Mouse (Mus musculus) left cerebral cortex, adult 11 months (tissue): ENCODE measurements around the gene Qsox2.

Source experiments
- DNase-seq: peaks from one replicate; pipeline ENCODE4 v3.0.0; 2022; ENCODE audit warnings: low spot score

Qsox2 gene

DNA sequence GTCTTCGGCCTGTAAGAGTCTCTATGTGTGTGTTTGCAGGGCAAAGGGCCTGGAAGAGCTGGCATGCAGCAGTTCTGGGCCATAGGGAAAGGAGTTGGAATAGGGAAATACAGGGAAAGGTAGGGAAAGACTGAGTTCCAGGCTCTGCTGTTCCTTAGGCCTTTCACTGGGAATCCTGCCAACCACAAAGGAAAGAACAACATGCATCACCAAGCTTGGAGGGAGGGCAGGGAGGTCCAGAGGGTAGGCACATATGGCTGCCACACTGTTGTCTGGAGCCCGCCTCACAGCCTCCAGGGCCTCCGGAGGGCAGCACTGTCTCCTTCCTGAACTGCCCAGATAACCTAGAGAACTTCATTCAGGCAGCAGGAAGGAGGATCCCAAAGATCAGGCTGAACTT is 13.4 kb downstream of the Qsox2 start:
- DNase-seq = no peak

DNA sequence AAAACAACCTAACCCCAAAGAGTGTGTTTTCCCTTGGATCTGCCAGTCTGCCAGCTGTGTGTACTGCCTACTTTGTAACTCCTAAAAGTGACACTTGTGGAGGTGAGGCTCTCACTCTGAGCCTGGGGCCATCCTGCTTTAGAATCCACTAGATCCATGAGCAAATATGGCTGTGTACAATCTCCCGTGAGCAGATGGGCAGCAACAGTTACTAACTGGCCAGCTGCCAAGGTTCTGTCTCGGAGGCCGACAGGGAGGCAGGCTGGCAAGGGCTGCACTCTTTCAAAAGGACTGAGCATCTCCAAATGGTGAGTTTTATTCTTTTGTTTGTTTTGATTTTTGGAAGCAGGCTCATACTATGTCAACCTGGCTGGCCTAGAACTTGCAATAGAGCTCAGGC is 22.8 kb downstream of the Qsox2 start:
- DNase-seq = no peak

DNA sequence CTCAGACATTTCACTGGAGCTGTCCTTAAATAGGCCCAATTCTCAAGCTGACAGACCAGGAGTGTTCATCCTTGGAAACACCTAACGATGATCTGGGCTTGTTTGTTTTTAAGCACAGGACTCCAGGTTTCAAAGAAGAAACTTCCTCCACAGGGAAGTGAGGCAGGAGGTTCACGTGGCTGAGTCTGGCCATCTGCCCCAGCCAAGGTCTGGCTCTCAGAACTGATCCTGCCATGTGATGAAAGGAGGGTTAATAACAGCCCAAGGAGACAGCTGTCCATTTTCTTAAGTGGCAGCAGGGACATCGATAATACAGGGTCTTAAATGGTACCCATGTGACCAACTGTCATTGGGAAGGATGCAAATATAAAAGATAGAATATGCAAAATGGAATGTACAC is 27.8 kb downstream of the Qsox2 start:
- DNase-seq = no peak

DNA sequence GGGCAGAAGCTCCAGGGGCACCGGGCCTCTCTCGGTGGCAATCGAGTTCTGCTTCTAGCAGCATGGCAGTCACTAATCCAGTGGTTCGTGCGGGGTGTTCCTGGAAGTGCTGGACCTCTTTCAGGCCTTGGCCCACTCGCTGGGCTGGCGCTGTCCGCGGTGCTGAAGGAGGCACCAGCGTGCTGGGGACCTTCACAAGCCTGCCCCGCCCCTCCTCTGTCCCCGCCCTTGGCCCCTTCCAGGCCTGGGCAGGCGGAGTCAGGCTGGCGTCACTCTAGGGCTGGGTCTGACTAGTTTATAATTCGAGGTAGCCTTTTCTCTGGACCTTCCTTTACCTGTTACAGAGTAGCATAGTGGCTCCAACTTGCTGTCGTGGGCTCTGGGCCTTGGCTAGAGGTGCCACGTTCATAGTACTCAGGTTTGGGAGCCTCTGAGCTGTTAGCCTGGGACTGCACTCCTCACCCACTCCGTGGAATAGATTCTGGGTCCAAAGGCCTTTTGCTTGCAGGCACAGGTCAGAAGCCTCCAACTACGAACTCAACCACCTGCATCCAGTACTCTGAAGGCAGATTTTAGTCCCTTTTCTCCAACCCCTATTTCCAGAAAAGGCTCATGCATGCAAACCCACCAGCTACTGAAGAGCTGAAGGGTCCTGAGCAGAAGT is 29.1 kb downstream of the Qsox2 start, which contains the start of gene Lhx3:
TSS of gene Lhx3 (minus strand) at position 164 of the 664 bp plus-strand sequence.
- DNase-seq = peak; percentile 15

DNA sequence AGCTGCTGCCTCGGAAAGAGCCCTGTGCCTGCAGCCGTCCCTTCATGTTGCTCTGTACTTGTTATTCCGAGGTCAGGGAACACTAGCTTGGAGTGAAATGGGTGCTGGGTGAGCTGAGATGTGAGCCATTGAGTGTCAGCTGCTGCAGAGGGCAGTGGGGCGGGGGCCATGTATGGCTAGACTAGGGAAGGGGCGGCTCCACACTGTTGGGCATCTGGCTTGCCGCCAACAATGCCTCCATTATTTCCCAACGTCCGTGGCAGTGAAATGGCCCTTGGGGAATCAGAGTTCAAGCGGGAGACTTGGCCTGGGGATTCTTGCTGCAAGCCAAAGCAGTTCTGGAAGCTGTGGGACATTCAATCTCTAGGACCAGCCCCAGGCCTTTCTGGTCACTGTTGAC is 29.8 kb downstream of the Qsox2 start:
- no peak for DNase-seq

DNA sequence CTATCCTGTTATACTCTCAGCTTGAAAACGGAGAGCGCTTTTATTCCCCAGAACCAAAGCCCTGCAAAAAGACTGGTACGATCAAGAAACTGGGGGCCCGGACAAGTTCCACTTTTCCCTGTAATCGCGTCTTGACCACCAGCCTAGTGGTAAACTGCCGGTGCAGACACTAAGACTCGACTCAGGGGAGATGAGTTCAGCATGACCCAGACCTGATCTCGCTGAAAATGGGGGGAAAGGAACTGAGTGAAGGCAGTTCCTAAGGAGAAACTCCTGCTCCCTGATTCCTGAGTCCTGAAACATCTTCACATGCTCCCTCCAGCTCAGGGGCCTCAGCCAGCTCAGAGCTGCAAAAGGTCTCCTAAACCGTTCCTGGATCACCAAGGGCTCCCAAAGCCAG is 31.6 kb downstream of the Qsox2 start:
- no peak for DNase-seq

DNA sequence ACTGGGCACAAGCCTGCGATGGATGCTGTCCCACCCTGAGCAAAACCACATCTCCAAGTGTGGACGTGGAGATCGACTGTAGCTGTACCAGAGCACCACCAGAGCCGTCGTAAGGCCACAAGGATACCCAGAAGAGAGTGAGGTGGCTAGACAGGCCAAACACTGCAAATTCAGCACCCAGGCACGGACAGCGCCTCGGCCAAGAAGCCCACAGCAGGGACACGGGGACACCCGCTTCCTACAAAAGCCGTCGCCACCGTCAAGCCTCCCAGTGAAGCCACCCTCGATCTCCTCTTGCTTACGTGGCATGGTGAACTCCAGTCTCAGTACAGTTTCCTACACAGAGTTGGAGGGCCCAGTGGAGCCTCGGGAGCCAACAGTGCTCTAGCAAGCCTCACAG is 32.2 kb downstream of the Qsox2 start:
- DNase-seq = no peak

DNA sequence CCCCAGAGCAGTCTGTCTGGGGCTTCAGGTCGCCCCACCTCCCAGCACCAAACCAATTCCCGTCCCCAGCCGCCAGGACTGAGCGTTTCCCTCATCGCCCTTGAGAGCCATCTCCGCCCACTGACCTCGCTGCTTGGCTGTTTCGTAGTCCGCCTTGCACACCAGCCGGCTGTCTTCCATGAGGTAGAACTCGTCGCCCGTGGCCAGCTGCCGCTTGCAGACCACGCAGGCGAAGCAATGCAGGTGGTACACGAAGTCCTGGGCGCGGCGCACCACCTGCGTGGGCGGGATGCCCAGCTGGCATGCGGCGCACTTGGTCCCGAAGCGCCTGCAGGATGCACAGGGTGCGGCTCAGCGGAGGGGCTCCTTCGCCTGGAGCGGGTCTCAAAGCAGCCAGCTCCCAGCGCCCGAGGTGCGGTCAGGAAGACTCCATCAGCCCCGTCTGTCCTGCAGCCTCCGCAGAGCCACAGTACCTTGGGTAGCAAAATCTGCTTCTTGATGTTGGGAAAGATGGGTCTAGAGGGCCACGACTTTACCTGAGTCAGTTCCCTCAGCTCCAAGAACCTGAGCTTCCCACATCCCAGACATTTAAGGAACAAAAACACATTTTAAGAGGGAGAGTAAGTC is 34.4 kb downstream of the Qsox2 start:
- DNase-seq = no peak

DNA sequence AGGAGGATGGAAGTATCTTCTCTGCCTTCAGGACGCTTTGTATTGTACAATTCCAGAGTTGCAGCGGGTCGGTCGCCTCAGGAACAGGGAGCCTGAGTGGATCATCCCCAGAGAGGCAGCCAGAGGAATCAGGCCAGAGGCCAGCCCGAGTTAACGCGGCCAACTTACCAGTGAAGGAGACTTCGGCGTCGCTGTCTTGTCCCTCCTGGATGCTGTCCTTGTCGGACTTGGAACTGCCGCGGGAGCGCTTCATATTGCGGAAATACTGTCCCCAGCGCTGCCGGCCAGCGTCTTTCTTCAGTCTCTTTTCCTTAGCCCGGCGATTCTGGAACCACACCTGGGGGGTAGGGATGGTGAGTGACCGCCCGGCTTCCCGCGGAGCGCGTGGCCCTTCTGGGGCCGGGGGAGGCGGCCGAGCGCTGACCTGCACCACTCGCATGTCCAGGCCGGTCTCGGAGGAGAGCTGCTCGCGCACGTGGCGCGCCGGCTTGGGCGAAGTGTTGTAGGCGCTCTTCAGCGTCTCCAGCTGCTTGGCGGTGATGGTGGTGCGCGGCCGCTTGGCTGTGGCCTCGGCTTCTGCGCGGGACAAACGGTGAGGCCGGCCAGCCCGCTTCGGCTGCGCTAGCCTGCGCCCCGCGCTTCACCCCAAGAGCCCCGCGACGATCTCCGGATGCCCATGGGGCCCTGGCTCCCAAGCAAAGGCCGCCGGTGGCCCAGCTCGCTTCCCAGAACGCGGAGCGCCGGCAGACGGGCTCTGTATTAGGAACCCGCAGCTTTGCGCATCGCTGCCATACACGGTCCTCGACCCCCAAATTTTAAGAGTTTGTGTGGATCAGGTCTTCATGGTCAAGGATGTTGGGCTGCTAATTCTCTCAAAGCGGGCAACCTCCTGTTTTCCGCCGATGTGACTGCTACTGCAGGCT is 35.1 kb downstream of the Qsox2 start:
- DNase-seq = no peak

DNA sequence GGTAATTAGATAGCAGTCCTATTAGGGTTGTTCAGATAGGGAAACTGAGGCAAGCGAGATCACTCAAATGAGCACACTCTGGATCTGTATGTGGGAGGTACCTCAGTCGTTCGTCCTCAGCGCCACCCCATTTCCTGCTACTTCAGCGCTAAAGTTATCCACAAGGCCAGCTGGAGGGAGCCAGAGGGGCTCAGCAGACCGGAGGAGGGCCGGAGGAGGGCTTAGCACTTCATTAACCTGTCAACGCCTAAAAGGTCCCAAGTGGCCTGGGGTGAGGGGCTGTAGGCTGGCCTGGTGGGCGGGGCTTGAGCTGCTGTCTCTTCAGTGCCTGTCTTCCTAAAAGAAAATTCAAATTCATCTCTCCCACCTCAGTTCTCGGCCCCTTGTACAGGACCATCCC is 38.8 kb downstream of the Qsox2 start:
- no peak for DNase-seq

DNA sequence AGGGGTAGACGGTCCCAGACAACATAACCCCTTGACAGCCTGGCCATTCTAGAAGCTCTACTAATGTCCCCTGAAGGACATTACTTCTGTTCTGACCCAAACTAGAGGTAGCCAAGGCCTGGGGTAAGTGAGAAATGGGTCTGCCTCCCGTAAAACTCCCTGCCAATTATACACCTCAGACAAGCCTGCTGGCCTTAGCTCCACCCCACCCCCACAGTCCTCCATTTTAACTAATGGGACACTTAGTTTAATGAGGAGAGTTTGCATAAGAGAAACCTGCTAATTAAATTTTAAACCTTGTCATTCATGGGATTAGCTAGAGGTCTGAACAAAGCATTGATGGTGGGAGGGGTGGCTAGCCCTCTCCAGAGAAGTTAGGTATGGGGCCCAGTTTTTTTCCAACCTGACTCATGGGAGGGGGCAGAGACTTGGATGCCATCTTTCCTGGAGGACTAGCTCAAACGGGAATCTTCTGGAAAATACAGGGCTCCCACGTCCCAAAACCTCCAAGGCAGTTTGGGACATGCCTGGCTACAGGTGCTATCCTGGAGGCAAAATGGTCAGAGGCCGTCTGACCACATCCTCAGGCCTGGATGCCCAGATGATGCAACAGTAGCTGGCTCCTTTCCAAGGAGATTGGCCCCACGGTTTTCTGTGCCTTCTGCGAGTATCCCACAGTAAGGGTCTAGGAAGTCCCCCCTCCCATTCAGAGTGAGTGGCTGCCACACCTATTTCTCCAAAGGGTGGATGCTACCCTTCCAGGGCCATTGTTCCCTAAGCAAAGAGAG is 42.6 kb downstream of the Qsox2 start:
- no peak for DNase-seq

DNA sequence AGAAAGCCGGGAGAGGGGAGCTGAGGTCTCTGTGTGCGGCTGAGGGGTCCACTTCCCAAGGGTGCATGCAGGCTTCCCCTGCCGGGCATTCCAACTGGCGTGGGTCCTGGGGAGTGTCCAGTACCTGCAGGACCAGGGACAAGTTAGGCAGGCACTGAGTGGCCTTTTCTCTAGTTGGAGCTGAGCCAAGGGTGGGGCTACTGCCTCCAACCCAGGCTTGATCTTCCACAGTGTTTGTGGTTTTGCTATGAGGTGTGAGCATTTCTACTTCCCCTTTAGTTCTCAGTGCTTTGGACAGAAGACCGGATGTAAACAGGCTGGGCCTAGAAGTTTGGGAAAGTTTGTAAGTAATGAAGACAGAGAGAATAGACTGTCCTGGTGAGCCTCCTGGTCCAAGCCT is 48.8 kb downstream of the Qsox2 start:
- DNase-seq = no peak

DNA sequence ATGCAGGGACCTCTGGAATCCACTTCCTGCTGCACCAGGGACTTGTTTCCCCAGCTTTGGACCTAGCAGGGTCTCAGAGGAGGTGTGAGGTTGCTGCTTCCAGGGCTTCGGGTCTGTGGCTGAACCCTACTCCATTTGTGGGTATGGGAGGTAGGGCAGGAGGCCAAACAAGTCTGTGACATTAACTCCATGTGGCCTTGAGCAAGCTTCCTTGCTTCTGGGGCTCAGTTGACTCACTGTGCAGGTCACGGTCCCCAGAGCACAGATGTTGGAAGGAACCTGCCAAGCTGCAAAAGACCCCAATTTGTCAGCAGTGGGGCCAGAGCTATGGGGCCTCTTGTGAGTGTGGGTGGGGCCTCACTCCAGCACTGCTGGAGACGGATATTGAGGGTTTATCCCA is 53.0 kb downstream of the Qsox2 start:
- no peak for DNase-seq

DNA sequence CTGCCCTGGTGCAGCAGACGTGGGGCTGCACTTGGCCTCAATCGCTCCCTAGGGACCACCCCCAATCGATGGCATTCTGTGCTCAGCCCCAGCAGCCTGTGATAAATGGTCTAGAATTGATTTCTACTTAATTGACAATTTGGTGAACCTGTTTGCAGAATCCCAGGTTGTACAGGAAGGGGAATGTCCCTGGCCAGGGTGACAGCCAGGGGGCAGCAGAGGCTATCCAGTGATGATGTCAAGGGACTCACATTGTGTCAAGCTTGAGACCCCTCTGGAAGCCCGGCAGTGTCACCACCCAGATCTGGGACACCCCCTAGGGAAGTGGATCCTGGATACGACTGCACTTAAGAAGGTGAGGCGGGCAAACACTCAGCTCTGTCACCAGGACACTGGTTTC is 54.7 kb downstream of the Qsox2 start:
- DNase-seq = no peak

DNA sequence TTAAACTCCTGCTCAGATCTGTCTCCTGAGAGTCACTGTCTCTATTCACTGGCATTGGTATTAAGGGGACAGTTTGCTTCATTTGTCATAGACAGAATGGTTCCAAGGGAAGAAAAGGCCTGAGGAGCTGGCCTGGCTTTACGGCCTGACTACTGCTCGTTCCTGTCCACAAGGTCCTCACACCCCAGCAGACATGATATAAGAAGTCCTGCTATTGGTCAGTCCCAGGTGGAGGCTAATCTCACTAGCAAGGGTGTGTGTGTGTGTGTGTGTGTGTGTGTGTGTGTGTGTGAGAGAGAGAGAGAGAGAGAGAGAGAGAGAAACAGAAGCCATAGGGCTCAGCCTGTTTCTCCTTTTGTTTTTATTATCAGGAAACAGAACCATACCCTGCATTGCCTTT is 60.1 kb downstream of the Qsox2 start:
- no peak for DNase-seq

DNA sequence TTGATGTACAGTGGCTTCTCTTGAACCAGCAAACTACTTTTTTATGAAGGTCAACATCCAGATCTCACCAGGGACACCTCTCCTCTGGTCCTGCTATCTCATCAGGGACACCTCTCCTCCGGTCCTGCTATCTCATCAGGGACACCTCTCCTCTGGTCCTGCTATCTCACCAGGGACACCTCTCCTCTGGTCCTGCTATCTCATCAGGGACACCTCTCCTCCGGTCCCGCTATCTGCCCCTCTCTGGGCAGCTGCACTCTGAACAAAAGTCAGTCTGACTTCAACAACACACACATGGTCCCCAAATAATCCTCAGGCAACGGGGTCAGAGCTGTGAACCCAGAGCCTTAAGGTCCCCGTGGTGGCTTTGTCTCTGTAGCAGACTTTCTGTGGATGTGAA is 60.6 kb downstream of the Qsox2 start:
- no peak for DNase-seq

DNA sequence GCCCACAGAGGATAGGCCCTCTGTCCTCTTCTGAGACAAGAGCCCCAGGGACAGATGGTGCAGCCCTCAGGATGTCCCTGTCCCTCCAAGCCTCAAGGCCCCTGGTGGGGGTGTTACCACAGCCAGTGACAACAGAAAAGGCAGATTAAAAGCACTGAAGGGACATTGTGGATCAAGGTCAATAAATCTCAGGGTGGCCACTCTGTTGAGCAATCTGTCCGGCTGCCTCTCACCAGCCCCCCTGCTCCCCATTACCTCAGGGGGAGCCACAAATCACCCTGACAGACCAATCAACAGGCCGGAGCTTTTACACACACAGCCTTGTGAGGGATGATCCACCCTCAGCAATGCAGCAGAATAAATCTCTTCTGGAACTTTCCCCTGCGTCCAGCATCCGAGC is 62.1 kb downstream of the Qsox2 start:
- no peak for DNase-seq

DNA sequence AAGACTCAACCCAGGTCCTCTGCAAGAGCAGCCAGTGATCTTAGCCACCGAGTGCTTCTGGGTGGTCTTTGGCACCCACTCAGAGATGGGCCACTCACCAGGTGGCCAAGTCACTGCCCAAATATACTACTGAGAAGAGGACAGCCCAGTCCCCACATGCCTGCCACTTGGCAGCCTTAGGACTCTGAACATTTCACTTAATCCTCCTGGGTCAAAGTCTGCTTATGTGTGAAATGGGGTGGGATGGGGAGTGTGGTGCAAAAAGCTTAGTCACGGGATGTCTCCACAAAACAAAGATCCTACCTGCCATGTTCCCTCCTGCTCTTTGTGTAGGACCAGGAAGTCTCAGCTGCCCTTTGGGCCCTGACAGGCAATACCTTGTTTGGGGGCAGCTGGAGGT is 65.2 kb downstream of the Qsox2 start:
- no peak for DNase-seq

DNA sequence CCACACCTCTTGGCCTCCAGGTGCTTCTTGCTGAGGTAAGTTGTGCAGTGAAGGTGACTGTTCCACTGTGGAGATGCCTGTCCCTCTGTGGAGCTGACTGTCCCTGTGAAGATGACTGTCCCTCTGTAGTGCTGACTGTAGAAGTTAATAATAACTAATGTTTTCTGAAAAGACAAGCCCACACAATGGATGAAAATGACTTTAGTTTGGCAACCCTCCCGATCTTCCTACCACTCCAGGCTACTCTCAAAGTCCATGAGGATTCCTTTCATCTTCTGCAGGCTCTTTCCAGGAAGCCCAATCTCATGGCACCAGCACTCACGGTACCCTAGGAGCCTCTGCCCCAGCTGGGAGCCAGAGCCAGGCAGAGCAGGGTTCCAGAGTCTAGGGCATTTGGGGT is 66.9 kb downstream of the Qsox2 start:
- DNase-seq = no peak

DNA sequence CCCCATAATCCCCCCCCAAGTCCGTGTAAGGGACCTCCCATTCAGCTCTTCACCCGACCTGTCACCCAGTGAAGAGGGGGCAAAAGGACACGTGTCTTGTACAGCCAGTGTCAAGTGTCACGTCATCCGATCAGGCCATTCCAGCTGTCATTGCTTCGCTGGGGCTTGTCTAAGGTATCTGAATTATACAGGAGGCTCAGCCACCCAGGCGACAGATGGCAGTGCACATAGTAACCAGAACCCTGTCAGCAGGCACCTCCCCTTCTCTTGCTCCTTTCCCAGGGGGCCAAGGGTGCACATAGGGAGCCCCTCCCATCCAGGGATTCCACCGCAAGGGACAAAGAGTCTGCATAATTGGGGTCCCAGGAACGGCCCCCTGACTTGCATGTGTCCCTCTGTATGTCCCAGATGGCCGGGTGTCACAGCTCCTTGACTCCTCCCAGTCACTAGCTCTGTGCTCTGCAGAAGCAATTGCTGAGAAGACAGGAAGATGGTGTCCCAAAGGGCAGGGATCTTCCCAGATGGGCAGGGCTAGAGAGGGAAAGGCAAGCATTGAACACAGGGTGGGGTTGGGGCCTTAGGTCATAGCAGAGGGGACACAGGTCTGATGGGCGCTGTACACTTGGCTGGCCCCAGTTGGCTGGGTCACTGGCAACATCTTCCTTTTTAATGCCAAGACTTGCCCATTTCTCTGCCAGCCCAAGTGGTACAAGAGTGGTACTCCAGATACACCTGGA is 68.3 kb downstream of the Qsox2 start:
- no peak for DNase-seq

DNA sequence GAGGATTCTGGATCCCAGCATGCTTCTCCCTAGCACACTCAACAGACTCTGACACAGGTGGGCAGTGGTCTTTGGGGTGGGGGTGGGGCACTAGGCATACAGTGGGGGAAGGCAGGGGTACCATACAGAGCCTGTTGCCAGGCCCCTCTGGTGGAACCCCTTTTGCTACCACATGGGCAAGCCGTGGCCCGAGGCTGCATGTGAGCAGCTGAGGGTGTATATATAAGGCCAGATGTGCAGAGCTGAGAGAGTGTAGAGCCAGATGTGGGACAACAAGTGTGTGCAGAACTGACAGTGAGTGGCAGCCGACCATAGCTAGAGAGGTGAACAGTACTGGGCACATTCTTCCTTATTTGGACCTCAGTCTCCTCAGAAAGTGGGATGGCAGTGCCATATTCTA is 70.4 kb downstream of the Qsox2 start:
- no peak for DNase-seq
